Mouse (Mus musculus): Measurements from ENCODE around the gene P2rx5. TPM values are rescaled to one million over a fixed set of nuclear protein-coding genes. Genes with fewer than 3 reads are reported as not detected.

P2rx5 gene
- polyA plus RNA-seq (2015; fragmentation: Nextera tagmentation; extraction: Ambion mirVana) = 1.1 and 1.3 TPM in 2 replicates

GRCm38 (mm10) chr11:73159957-73160810, at the start of gene P2rx5:
Gene P2rx5, plus strand, starts transcription at chr11:73160421.
- Histone ChIP-seq H3K4me3 (replicated peaks; ENCODE audit: low read length) (peak within 1 kb of the TSS; percentile 36), H3K4me1 (replicated peaks; ENCODE audit: control insufficient read depth, insufficient read depth, low read length) (0 out of 2 replicates have a peak, but pooled peaks cover 5% of the 10 kb centered on the region), H3K9me3 (ENCODE audit: control insufficient read depth, low read length) (no peaks in the 10 kb centered on the region), H3K27me3 (replicated peaks; ENCODE audit: control insufficient read depth, insufficient read depth, low read length) (peaks cover 17% of the 10 kb centered on the region; the same call in 1 of the 2 replicates), H3K9ac (replicated peaks; ENCODE audit: low read depth, low read length) (peak within 1 kb of the TSS; percentile 28), H3K36me3 (ENCODE audit: control insufficient read depth, insufficient read depth) (no peaks in the 10 kb centered on the region), H3K4me2 (ENCODE audit: low read length) (peak within 1 kb of the TSS; percentile 58), H3K27ac (ENCODE audit: low read length) (no peak within 1 kb of the TSS)
- 0 out of 2 replicates have a peak, but pooled peaks have one; percentile 45 for ATAC-seq
- WGBS = 3% methylated on average over 49 of the region's 49 CpGs

- ATAC-seq = no peak
- no peaks in the 10 kb centered on the region for H3K27me3 ChIP-seq (replicated peaks; ENCODE audit: control insufficient read depth, insufficient read depth, low read length)
- WGBS = 75% methylated on average over 6 of the region's 6 CpGs
Observed at GRCm38 (mm10) chr11:73111414-73111813, 48.8 kb upstream of the P2rx5 start.

GRCm38 (mm10) chr11:73126495-73126894, 33.7 kb upstream of the P2rx5 start:
- Histone ChIP-seq H3K9ac (replicated peaks; ENCODE audit: low read depth, low read length) (no peak overlapping the region), H3K9me3 (ENCODE audit: control insufficient read depth, low read length) (no peaks in the 10 kb centered on the region), H3K27ac (ENCODE audit: low read length) (no peak overlapping the region), H3K4me3 (replicated peaks; ENCODE audit: low read length) (no peak overlapping the region), H3K36me3 (ENCODE audit: control insufficient read depth, insufficient read depth) (no peaks in the 10 kb centered on the region), H3K27me3 (replicated peaks; ENCODE audit: control insufficient read depth, insufficient read depth, low read length) (no peaks in the 10 kb centered on the region), H3K4me1 (replicated peaks; ENCODE audit: control insufficient read depth, insufficient read depth, low read length) (no peaks in the 10 kb centered on the region), H3K4me2 (ENCODE audit: low read length) (no peak overlapping the region)
- WGBS = 93% methylated on average over 6 of the region's 6 CpGs
- ATAC-seq = no peak

More at GRCm38 (mm10) chr11:73111414-73111813, 48.8 kb upstream of the P2rx5 start:
- H3K4me1 ChIP-seq (replicated peaks; ENCODE audit: control insufficient read depth, insufficient read depth, low read length) = no peaks in the 10 kb centered on the region
- H3K9me3 ChIP-seq (ENCODE audit: control insufficient read depth, low read length) = no peaks in the 10 kb centered on the region
- no peak overlapping the region for H3K4me3 ChIP-seq (replicated peaks; ENCODE audit: low read length)
- H3K4me2 ChIP-seq (ENCODE audit: low read length) = no peak overlapping the region
- H3K27ac ChIP-seq (ENCODE audit: low read length) = no peak overlapping the region
- no peak overlapping the region for H3K9ac ChIP-seq (replicated peaks; ENCODE audit: low read depth, low read length)
- H3K36me3 ChIP-seq (ENCODE audit: control insufficient read depth, insufficient read depth) = no peaks in the 10 kb centered on the region

- Histone ChIP-seq H3K27me3 (replicated peaks; ENCODE audit: control insufficient read depth, insufficient read depth, low read length) (no peaks in the 10 kb centered on the region), H3K27ac (ENCODE audit: low read length) (no peak overlapping the region), H3K4me1 (replicated peaks; ENCODE audit: control insufficient read depth, insufficient read depth, low read length) (0 out of 2 replicates have a peak, but pooled peaks cover under 1% of the 10 kb centered on the region), H3K36me3 (ENCODE audit: control insufficient read depth, insufficient read depth) (no peaks in the 10 kb centered on the region), H3K9me3 (ENCODE audit: control insufficient read depth, low read length) (no peaks in the 10 kb centered on the region), H3K4me2 (ENCODE audit: low read length) (no peak overlapping the region), H3K9ac (replicated peaks; ENCODE audit: low read depth, low read length) (no peak overlapping the region), H3K4me3 (replicated peaks; ENCODE audit: low read length) (no peak overlapping the region)
- WGBS = 83% methylated on average over 7 of the region's 7 CpGs
- ATAC-seq = no peak
Observed at GRCm38 (mm10) chr11:73131020-73131419, 29.2 kb upstream of the P2rx5 start.

- Histone ChIP-seq H3K4me2 (ENCODE audit: low read length) (no peak overlapping the region), H3K9ac (replicated peaks; ENCODE audit: low read depth, low read length) (no peak overlapping the region), H3K4me3 (replicated peaks; ENCODE audit: low read length) (no peak overlapping the region), H3K27me3 (replicated peaks; ENCODE audit: control insufficient read depth, insufficient read depth, low read length) (no peaks in the 10 kb centered on the region), H3K36me3 (ENCODE audit: control insufficient read depth, insufficient read depth) (no peaks in the 10 kb centered on the region), H3K27ac (ENCODE audit: low read length) (no peak overlapping the region), H3K9me3 (ENCODE audit: control insufficient read depth, low read length) (no peaks in the 10 kb centered on the region), H3K4me1 (replicated peaks; ENCODE audit: control insufficient read depth, insufficient read depth, low read length) (peaks cover 12% of the 10 kb centered on the region)
- 96% methylated on average over 6 of the region's 6 CpGs for WGBS
- no peak for ATAC-seq
Observed at GRCm38 (mm10) chr11:73132999-73133398, 27.2 kb upstream of the P2rx5 start.

- WGBS = 92% methylated on average over 5 of the region's 5 CpGs
- H3K27me3 ChIP-seq (replicated peaks; ENCODE audit: control insufficient read depth, insufficient read depth, low read length) = no peaks in the 10 kb centered on the region
- no peak overlapping the region for H3K9ac ChIP-seq (replicated peaks; ENCODE audit: low read depth, low read length)
- H3K9me3 ChIP-seq (ENCODE audit: control insufficient read depth, low read length) = no peaks in the 10 kb centered on the region
- no peak overlapping the region for H3K4me3 ChIP-seq (replicated peaks; ENCODE audit: low read length)
- ATAC-seq = no peak
- peaks cover 12% of the 10 kb centered on the region for H3K4me1 ChIP-seq (replicated peaks; ENCODE audit: control insufficient read depth, insufficient read depth, low read length)
- H3K27ac ChIP-seq (ENCODE audit: low read length) = no peak overlapping the region
- H3K36me3 ChIP-seq (ENCODE audit: control insufficient read depth, insufficient read depth) = no peaks in the 10 kb centered on the region
- H3K4me2 ChIP-seq (ENCODE audit: low read length) = no peak overlapping the region
Observed at GRCm38 (mm10) chr11:73134222-73134621, 26.0 kb upstream of the P2rx5 start.

- peak overlapping the region; percentile 87 for H3K4me2 ChIP-seq (ENCODE audit: low read length)
- peak overlapping the region; percentile 79 for H3K4me3 ChIP-seq (replicated peaks; ENCODE audit: low read length)
- no peaks in the 10 kb centered on the region for H3K27me3 ChIP-seq (replicated peaks; ENCODE audit: control insufficient read depth, insufficient read depth, low read length)
- no peak overlapping the region for H3K9ac ChIP-seq (replicated peaks; ENCODE audit: low read depth, low read length)
- H3K36me3 ChIP-seq (ENCODE audit: control insufficient read depth, insufficient read depth) = no peaks in the 10 kb centered on the region
- H3K27ac ChIP-seq (ENCODE audit: low read length) = no peak overlapping the region
- WGBS = 79% methylated on average over 6 of the region's 6 CpGs
- H3K4me1 ChIP-seq (replicated peaks; ENCODE audit: control insufficient read depth, insufficient read depth, low read length) = peaks cover 12% of the 10 kb centered on the region
- H3K9me3 ChIP-seq (ENCODE audit: control insufficient read depth, low read length) = no peaks in the 10 kb centered on the region
- ATAC-seq = no peak
Observed at GRCm38 (mm10) chr11:73136587-73136986, 23.6 kb upstream of the P2rx5 start.

GRCm38 (mm10) chr11:73137116-73137515, 23.1 kb upstream of the P2rx5 start:
- no peak for ATAC-seq
- no peak overlapping the region for H3K27ac ChIP-seq (ENCODE audit: low read length)
- H3K36me3 ChIP-seq (ENCODE audit: control insufficient read depth, insufficient read depth) = no peaks in the 10 kb centered on the region
- 26% methylated on average over 11 of the region's 11 CpGs for WGBS
- H3K4me2 ChIP-seq (ENCODE audit: low read length) = peak overlapping the region; percentile 87
- peak overlapping the region; percentile 71; the same call in 1 of the 2 replicates for H3K9ac ChIP-seq (replicated peaks; ENCODE audit: low read depth, low read length)
- H3K4me3 ChIP-seq (replicated peaks; ENCODE audit: low read length) = peak overlapping the region; percentile 79
- no peaks in the 10 kb centered on the region for H3K27me3 ChIP-seq (replicated peaks; ENCODE audit: control insufficient read depth, insufficient read depth, low read length)
- H3K9me3 ChIP-seq (ENCODE audit: control insufficient read depth, low read length) = no peaks in the 10 kb centered on the region
- peaks cover 12% of the 10 kb centered on the region for H3K4me1 ChIP-seq (replicated peaks; ENCODE audit: control insufficient read depth, insufficient read depth, low read length)

GRCm38 (mm10) chr11:73137591-73138501, 22.4 kb upstream of the P2rx5 start, which contains the start of gene Haspin:
Gene Haspin, minus strand, starts transcription at chr11:73138294.
- ATAC-seq = peak; percentile 98
- Histone ChIP-seq H3K4me3 (replicated peaks; ENCODE audit: low read length) (peak within 1 kb of the TSS; percentile 79), H3K27me3 (replicated peaks; ENCODE audit: control insufficient read depth, insufficient read depth, low read length) (no peaks in the 10 kb centered on the region), H3K4me2 (ENCODE audit: low read length) (peak within 1 kb of the TSS; percentile 87), H3K36me3 (ENCODE audit: control insufficient read depth, insufficient read depth) (no peaks in the 10 kb centered on the region), H3K9me3 (ENCODE audit: control insufficient read depth, low read length) (no peaks in the 10 kb centered on the region), H3K4me1 (replicated peaks; ENCODE audit: control insufficient read depth, insufficient read depth, low read length) (peaks cover 12% of the 10 kb centered on the region), H3K9ac (replicated peaks; ENCODE audit: low read depth, low read length) (peak within 1 kb of the TSS; percentile 71), H3K27ac (ENCODE audit: low read length) (no peak within 1 kb of the TSS)
- WGBS = under 1% methylated on average over 84 of the region's 84 CpGs

All from forebrain, embryonic 16.5 days (tissue).